Mouse (Mus musculus): ENCODE results near the gene Prss27. TPM values are rescaled to one million over a fixed set of nuclear protein-coding genes. Genes with fewer than 3 reads are reported as not detected.

The Prss27 gene
- polyA plus RNA-seq, 1 experiment from 2014 or later: 1.0 TPM

- no peaks in the 10 kb centered on the region for H3K4me1 ChIP-seq (ENCODE audit: control insufficient read depth, insufficient read depth, low read length)
- 59% methylated on average over 5 of the region's 5 CpGs for WGBS
- H3K36me3 ChIP-seq (ENCODE audit: control insufficient read depth, insufficient read depth, low read length): no peaks in the 10 kb centered on the region
- H3K27ac ChIP-seq (replicated peaks; ENCODE audit: low read depth, low read length): no peak overlapping the region
- H3K4me2 ChIP-seq (ENCODE audit: low read depth, low read length): no peak overlapping the region
- ATAC-seq (ENCODE audit: low read depth) (no peak), DNase-seq (ENCODE audit: low spot score) (no peak)
- no peak overlapping the region for H3K4me3 ChIP-seq (ENCODE audit: low read depth, low read length)
- H3K27me3 ChIP-seq (replicated peaks; ENCODE audit: control insufficient read depth, insufficient read depth, low read length): no peaks in the 10 kb centered on the region
- no peak overlapping the region for H3K9ac ChIP-seq (ENCODE audit: low read depth, low read length)
- no peaks in the 10 kb centered on the region for H3K9me3 ChIP-seq (ENCODE audit: control insufficient read depth, low read length)
These were observed 37.5 kb upstream of the Prss27 start for GRCm38 (mm10) chr17:24000404-24000803.

GRCm38 (mm10) chr17:24004071-24004665 lies 33.8 kb upstream of the Prss27 start:
- ATAC-seq (ENCODE audit: low read depth): no peak
- Histone ChIP-seq H3K4me3 (ENCODE audit: low read depth, low read length) (no peak overlapping the region), H3K9me3 (ENCODE audit: control insufficient read depth, low read length) (no peaks in the 10 kb centered on the region), H3K27ac (replicated peaks; ENCODE audit: low read depth, low read length) (no peak overlapping the region), H3K36me3 (ENCODE audit: control insufficient read depth, insufficient read depth, low read length) (no peaks in the 10 kb centered on the region), H3K4me2 (ENCODE audit: low read depth, low read length) (no peak overlapping the region), H3K9ac (ENCODE audit: low read depth, low read length) (no peak overlapping the region), H3K4me1 (ENCODE audit: control insufficient read depth, insufficient read depth, low read length) (no peaks in the 10 kb centered on the region), H3K27me3 (replicated peaks; ENCODE audit: control insufficient read depth, insufficient read depth, low read length) (no peaks in the 10 kb centered on the region)
- WGBS: 96% methylated on average over 14 of the region's 14 CpGs
- no peak for DNase-seq (ENCODE audit: low spot score)

GRCm38 (mm10) chr17:24005049-24005448 lies 32.9 kb upstream of the Prss27 start:
- no peak overlapping the region for H3K4me2 ChIP-seq (ENCODE audit: low read depth, low read length)
- 89% methylated on average over 3 of the region's 3 CpGs for WGBS
- no peak for ATAC-seq (ENCODE audit: low read depth)
- no peaks in the 10 kb centered on the region for H3K27me3 ChIP-seq (replicated peaks; ENCODE audit: control insufficient read depth, insufficient read depth, low read length)
- no peaks in the 10 kb centered on the region for H3K4me1 ChIP-seq (ENCODE audit: control insufficient read depth, insufficient read depth, low read length)
- no peak overlapping the region for H3K4me3 ChIP-seq (ENCODE audit: low read depth, low read length)
- H3K9ac ChIP-seq (ENCODE audit: low read depth, low read length): no peak overlapping the region
- H3K27ac ChIP-seq (replicated peaks; ENCODE audit: low read depth, low read length): no peak overlapping the region
- H3K36me3 ChIP-seq (ENCODE audit: control insufficient read depth, insufficient read depth, low read length): no peaks in the 10 kb centered on the region
- no peak for DNase-seq (ENCODE audit: low spot score)
- no peaks in the 10 kb centered on the region for H3K9me3 ChIP-seq (ENCODE audit: control insufficient read depth, low read length)

- 49% methylated on average over 2 of the region's 2 CpGs for WGBS
- Histone ChIP-seq H3K36me3 (ENCODE audit: control insufficient read depth, insufficient read depth, low read length) (no peaks in the 10 kb centered on the region), H3K9ac (ENCODE audit: low read depth, low read length) (no peak overlapping the region), H3K27me3 (replicated peaks; ENCODE audit: control insufficient read depth, insufficient read depth, low read length) (no peaks in the 10 kb centered on the region), H3K9me3 (ENCODE audit: control insufficient read depth, low read length) (no peaks in the 10 kb centered on the region), H3K4me1 (ENCODE audit: control insufficient read depth, insufficient read depth, low read length) (no peaks in the 10 kb centered on the region), H3K27ac (replicated peaks; ENCODE audit: low read depth, low read length) (no peak overlapping the region), H3K4me3 (ENCODE audit: low read depth, low read length) (no peak overlapping the region), H3K4me2 (ENCODE audit: low read depth, low read length) (no peak overlapping the region)
- DNase-seq (ENCODE audit: low spot score) (no peak), ATAC-seq (ENCODE audit: low read depth) (no peak)
These were observed 31.0 kb upstream of the Prss27 start for GRCm38 (mm10) chr17:24006930-24007329.

GRCm38 (mm10) chr17:24007391-24007790 lies 30.6 kb upstream of the Prss27 start:
- DNase-seq (ENCODE audit: low spot score): no peak
- Histone ChIP-seq H3K9ac (ENCODE audit: low read depth, low read length) (no peak overlapping the region), H3K36me3 (ENCODE audit: control insufficient read depth, insufficient read depth, low read length) (no peaks in the 10 kb centered on the region), H3K4me3 (ENCODE audit: low read depth, low read length) (no peak overlapping the region), H3K27ac (replicated peaks; ENCODE audit: low read depth, low read length) (no peak overlapping the region), H3K4me2 (ENCODE audit: low read depth, low read length) (no peak overlapping the region), H3K4me1 (ENCODE audit: control insufficient read depth, insufficient read depth, low read length) (no peaks in the 10 kb centered on the region), H3K27me3 (replicated peaks; ENCODE audit: control insufficient read depth, insufficient read depth, low read length) (no peaks in the 10 kb centered on the region), H3K9me3 (ENCODE audit: control insufficient read depth, low read length) (no peaks in the 10 kb centered on the region)
- WGBS: 72% methylated on average over 1 of the region's 1 CpGs
- no peak for ATAC-seq (ENCODE audit: low read depth)

- Histone ChIP-seq H3K36me3 (ENCODE audit: control insufficient read depth, insufficient read depth, low read length) (no peaks in the 10 kb centered on the region), H3K27ac (replicated peaks; ENCODE audit: low read depth, low read length) (no peak overlapping the region), H3K4me3 (ENCODE audit: low read depth, low read length) (no peak overlapping the region), H3K9ac (ENCODE audit: low read depth, low read length) (no peak overlapping the region), H3K4me1 (ENCODE audit: control insufficient read depth, insufficient read depth, low read length) (no peaks in the 10 kb centered on the region), H3K9me3 (ENCODE audit: control insufficient read depth, low read length) (no peaks in the 10 kb centered on the region), H3K27me3 (replicated peaks; ENCODE audit: control insufficient read depth, insufficient read depth, low read length) (no peaks in the 10 kb centered on the region), H3K4me2 (ENCODE audit: low read depth, low read length) (no peak overlapping the region)
- WGBS: 78% methylated on average over 4 of the region's 4 CpGs
- no peak for DNase-seq (ENCODE audit: low spot score)
- ATAC-seq (ENCODE audit: low read depth): no peak
These were observed 29.8 kb upstream of the Prss27 start for GRCm38 (mm10) chr17:24008105-24008504.

- WGBS: 62% methylated on average over 5 of the region's 5 CpGs
- ATAC-seq (ENCODE audit: low read depth) (no peak), DNase-seq (ENCODE audit: low spot score) (no peak)
- Histone ChIP-seq H3K4me2 (ENCODE audit: low read depth, low read length) (no peak overlapping the region), H3K27me3 (replicated peaks; ENCODE audit: control insufficient read depth, insufficient read depth, low read length) (no peaks in the 10 kb centered on the region), H3K9ac (ENCODE audit: low read depth, low read length) (no peak overlapping the region), H3K27ac (replicated peaks; ENCODE audit: low read depth, low read length) (no peak overlapping the region), H3K4me1 (ENCODE audit: control insufficient read depth, insufficient read depth, low read length) (no peaks in the 10 kb centered on the region), H3K9me3 (ENCODE audit: control insufficient read depth, low read length) (no peaks in the 10 kb centered on the region), H3K36me3 (ENCODE audit: control insufficient read depth, insufficient read depth, low read length) (no peaks in the 10 kb centered on the region), H3K4me3 (ENCODE audit: low read depth, low read length) (no peak overlapping the region)
These were observed 28.3 kb upstream of the Prss27 start for GRCm38 (mm10) chr17:24009617-24010016.

- no peak overlapping the region for H3K4me3 ChIP-seq (ENCODE audit: low read depth, low read length)
- no peak overlapping the region for H3K27ac ChIP-seq (replicated peaks; ENCODE audit: low read depth, low read length)
- WGBS: 81% methylated on average over 2 of the region's 2 CpGs
- no peaks in the 10 kb centered on the region for H3K4me1 ChIP-seq (ENCODE audit: control insufficient read depth, insufficient read depth, low read length)
- ATAC-seq (ENCODE audit: low read depth): no peak
- H3K9me3 ChIP-seq (ENCODE audit: control insufficient read depth, low read length): no peaks in the 10 kb centered on the region
- peak; percentile 31 for DNase-seq (ENCODE audit: low spot score)
- no peak overlapping the region for H3K9ac ChIP-seq (ENCODE audit: low read depth, low read length)
- no peaks in the 10 kb centered on the region for H3K36me3 ChIP-seq (ENCODE audit: control insufficient read depth, insufficient read depth, low read length)
- no peak overlapping the region for H3K4me2 ChIP-seq (ENCODE audit: low read depth, low read length)
- H3K27me3 ChIP-seq (replicated peaks; ENCODE audit: control insufficient read depth, insufficient read depth, low read length): no peaks in the 10 kb centered on the region
These were observed 25.0 kb upstream of the Prss27 start for GRCm38 (mm10) chr17:24012921-24013320.

GRCm38 (mm10) chr17:24014433-24014965 lies 23.4 kb upstream of the Prss27 start:
- Histone ChIP-seq H3K36me3 (ENCODE audit: control insufficient read depth, insufficient read depth, low read length) (no peaks in the 10 kb centered on the region), H3K4me2 (ENCODE audit: low read depth, low read length) (no peak overlapping the region), H3K27ac (replicated peaks; ENCODE audit: low read depth, low read length) (no peak overlapping the region), H3K9me3 (ENCODE audit: control insufficient read depth, low read length) (no peaks in the 10 kb centered on the region), H3K27me3 (replicated peaks; ENCODE audit: control insufficient read depth, insufficient read depth, low read length) (no peaks in the 10 kb centered on the region), H3K4me3 (ENCODE audit: low read depth, low read length) (no peak overlapping the region), H3K9ac (ENCODE audit: low read depth, low read length) (no peak overlapping the region), H3K4me1 (ENCODE audit: control insufficient read depth, insufficient read depth, low read length) (no peaks in the 10 kb centered on the region)
- WGBS: 83% methylated on average over 5 of the region's 5 CpGs
- DNase-seq (ENCODE audit: low spot score): no peak
- ATAC-seq (ENCODE audit: low read depth): no peak
